Mouse (Mus musculus) ES-E14 (cell line): ENCODE data around the gene Ttc37.

Experiments used
- CHD2 ChIP-seq: IDR thresholded peaks from 2 replicates; pipeline ENCODE4 v1.6.1; 2014; ENCODE audit warnings: mild to moderate bottlenecking, low read depth, low read length, inconsistent platforms
- MAFK ChIP-seq: IDR thresholded peaks from 2 replicates; pipeline ENCODE4 v1.6.1; 2014; ENCODE audit warnings: mild to moderate bottlenecking, low read depth, low read length, inconsistent platforms; ENCODE audit not compliant: insufficient read depth
- ZC3H11A ChIP-seq: IDR thresholded peaks from 2 replicates; pipeline ENCODE4 v1.6.1; 2012; ENCODE audit warnings: low read depth, mild to moderate bottlenecking, inconsistent platforms, low read length, borderline replicate concordance
- ZNF384 ChIP-seq: IDR thresholded peaks from 2 replicates; pipeline ENCODE4 v1.6.1; 2012; ENCODE audit warnings: low read depth, low read length, inconsistent platforms

- TF ChIP-seq MAFK (no peak), ZC3H11A (no peak), CHD2 (no peak), ZNF384 (no peak)
These were observed 91.7 kb downstream of the Ttc37 start for GRCm38 (mm10) chr13:76190273-76190672.
